17 mouse cellular contexts compared by ENCODE assay signal in the genomic region with DNA sequence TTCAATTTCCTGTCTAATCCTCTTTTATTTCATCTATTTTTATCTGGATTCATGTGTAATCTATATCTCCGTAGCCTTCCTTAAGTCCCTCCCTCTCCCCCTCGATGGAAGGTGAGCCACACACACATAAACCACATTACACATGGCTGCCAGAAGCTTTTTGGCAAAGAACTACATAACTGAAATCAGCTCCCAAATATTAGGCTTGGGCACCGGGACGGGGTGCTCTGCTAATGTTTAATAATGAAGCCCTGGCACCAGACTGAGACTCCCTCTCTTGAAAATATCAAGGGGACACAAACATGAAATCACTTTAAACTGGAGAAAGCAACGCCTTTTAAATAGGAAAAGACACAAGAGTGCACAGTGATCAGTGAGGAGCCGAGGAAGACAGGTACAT. TPM values are rescaled to one million over a fixed set of nuclear protein-coding genes. Genes with fewer than 3 reads are reported as not detected.
DNase-seq lines count a peak whose midpoint lies in the region; ATAC-seq and TF ChIP-seq lines count a peak whose summit lies in the region.
"Had no signal": no experiment of that assay in that cellular context is flagged by ENCODE, and none has a peak within 500 bp of the region (broad histone marks: within the 10 kb centered on the region; RNA-seq: fewer than 3 reads in every experiment).

No protein-coding gene starts in this region.

- no peaks in the 10 kb centered on the region for H3K27me3 ChIP-seq in cerebellum, adult 2 months (ENCODE audit: control insufficient read depth, insufficient read depth, low read length)
- H3K27me3 ChIP-seq in heart, embryonic 14.5 days (ENCODE audit: control insufficient read depth, insufficient read depth, low read length): peaks cover 6% of the 10 kb centered on the region; the same call in 1 of the 2 replicates
- no peaks in the 10 kb centered on the region for H3K27me3 ChIP-seq in hindbrain, embryonic 15.5 days
- H3K27me3 ChIP-seq in neural tube, embryonic 13.5 days: no peaks in the 10 kb centered on the region

- peak overlapping the region; percentile 80 for H3K4me2 ChIP-seq in heart, embryonic 14.5 days (ENCODE audit: low read length)
- H3K4me2 ChIP-seq in hindbrain, embryonic 15.5 days: peak overlapping the region; percentile 64
- peak overlapping the region; percentile 78 for H3K4me2 ChIP-seq in neural tube, embryonic 13.5 days
- H3K4me2 ChIP-seq: embryonic facial prominence, embryonic 13.5 days; intestine, embryonic 15.5 days; limb, embryonic 15.5 days had no signal

- ATAC-seq in cerebellum, adult (ENCODE audit: insufficient number of reproducible peaks, low FRiP score, low TSS enrichment): no peak
- ATAC-seq in heart, embryonic 14.5 days (ENCODE audit: insufficient number of reproducible peaks, insufficient read depth, low FRiP score, low read depth): no peak
- no peak for ATAC-seq in hindbrain, embryonic 15.5 days (ENCODE audit: low FRiP score, low read depth)
- no peak for ATAC-seq in neural tube, embryonic 13.5 days (ENCODE audit: low read depth)
- no peak for ATAC-seq in inflammation-experienced regulatory T-cells, adult 6 months
- ATAC-seq: intestine, embryonic 15.5 days had no signal

- H3K9me3 ChIP-seq in heart, embryonic 14.5 days (ENCODE audit: control insufficient read depth, low read length): no peaks in the 10 kb centered on the region
- H3K9me3 ChIP-seq in hindbrain, embryonic 15.5 days: no peaks in the 10 kb centered on the region
- H3K9me3 ChIP-seq in neural tube, embryonic 13.5 days: no peaks in the 10 kb centered on the region
- H3K9me3 ChIP-seq: embryonic facial prominence, embryonic 13.5 days; intestine, embryonic 15.5 days; limb, embryonic 15.5 days had no signal

- peak overlapping the region; percentile 26 for H3K4me3 ChIP-seq in cerebellum, adult 2 months (replicated peaks; ENCODE audit: insufficient read depth, low read depth, low read length)
- peak overlapping the region in 1 of 2 experiments; percentile 87; a peak in 2 of 4 replicates for H3K4me3 ChIP-seq in heart, embryonic 14.5 days (ENCODE audit: control insufficient read depth in 1 of 2, insufficient read depth in 1 of 2, low read depth in 1 of 2, low read length in 2 of 2)
- H3K4me3 ChIP-seq in hindbrain, embryonic 15.5 days: peak overlapping the region; percentile 97
- H3K4me3 ChIP-seq in neural tube, embryonic 13.5 days: peak overlapping the region; percentile 82
- H3K4me3 ChIP-seq: embryonic facial prominence, embryonic 13.5 days; intestine, embryonic 15.5 days; limb, embryonic 15.5 days had no signal

- peak overlapping the region; percentile 97 for H3K9ac ChIP-seq in heart, embryonic 14.5 days (ENCODE audit: low read length)
- H3K9ac ChIP-seq in hindbrain, embryonic 15.5 days: peak overlapping the region; percentile 94; the same call in 1 of the 2 replicates
- H3K9ac ChIP-seq in neural tube, embryonic 13.5 days: peak overlapping the region; percentile 91
- H3K9ac ChIP-seq: embryonic facial prominence, embryonic 13.5 days; intestine, embryonic 15.5 days; limb, embryonic 15.5 days; lung, embryonic 14.5 days had no signal

- WGBS in cerebellum, adult 2 months: 9% methylated on average over 6 of the region's 6 CpGs
- 49% methylated on average over 6 of the region's 6 CpGs for WGBS in heart, embryonic 14.5 days
- 52% methylated on average over 6 of the region's 6 CpGs for WGBS in hindbrain, embryonic 15.5 days
- 65% methylated on average over 6 of the region's 6 CpGs for WGBS in neural tube, embryonic 13.5 days

- DNase-seq in cerebellum, adult 2 months: peak in 1 of 2 experiments; percentile 43
- DNase-seq in heart, postnatal 36 days: no peak
- DNase-seq in testis, postnatal 10 days (ENCODE audit: low spot score): no peak
- DNase-seq: adrenal gland, postnatal 10 days; kidney, postnatal 25 days; lung, embryonic 14.5 days; spleen, adult 18-20 months had no signal

- no peak for TF ChIP-seq POLR2A in cerebellum, adult 2 months (IDR thresholded peaks at IDR 0.05; ENCODE audit: borderline replicate concordance, insufficient read depth, low read length)

- intact Hi-C loops in heart, postnatal 36 days (cut with DNase I): no loop called here

- no peak for TF ChIP-seq CTCF in cerebellum, adult 2 months (IDR thresholded peaks at IDR 0.05; ENCODE audit: borderline replicate concordance, insufficient read depth, low read depth, low read length)

- no peaks in the 10 kb centered on the region for H3K36me3 ChIP-seq in heart, embryonic 14.5 days (ENCODE audit: control insufficient read depth, insufficient read depth, low read length)
- H3K36me3 ChIP-seq in hindbrain, embryonic 15.5 days: no peaks in the 10 kb centered on the region
- no peaks in the 10 kb centered on the region for H3K36me3 ChIP-seq in neural tube, embryonic 13.5 days
- H3K36me3 ChIP-seq: embryonic facial prominence, embryonic 13.5 days; intestine, embryonic 15.5 days; limb, embryonic 15.5 days had no signal

- no peak overlapping the region for H3K27ac ChIP-seq in cerebellum, adult 2 months (ENCODE audit: insufficient read depth, low read length)
- peak overlapping the region; percentile 55 to 95 for H3K27ac ChIP-seq in heart, embryonic 14.5 days (replicated peaks in 1 of 2; ENCODE audit: control insufficient read depth in 1 of 2, insufficient read depth in 1 of 2, low read depth in 2 of 2, low read length in 2 of 2)
- peak overlapping the region; percentile 98; the same call in 1 of the 2 replicates for H3K27ac ChIP-seq in hindbrain, embryonic 15.5 days (replicated peaks)
- no peak overlapping the region; the same call in 1 of the 2 replicates for H3K27ac ChIP-seq in neural tube, embryonic 13.5 days (replicated peaks)
- H3K27ac ChIP-seq: embryonic facial prominence, embryonic 13.5 days; intestine, embryonic 15.5 days; limb, embryonic 15.5 days had no signal

- peaks cover 34% of the 10 kb centered on the region for H3K4me1 ChIP-seq in cerebellum, adult 2 months (ENCODE audit: control insufficient read depth, insufficient read depth, low read length)
- peaks cover 16 to 39% of the 10 kb centered on the region in 2 experiments for H3K4me1 ChIP-seq in heart, embryonic 14.5 days (ENCODE audit: control insufficient read depth in 2 of 2, insufficient read depth in 2 of 2, low read length in 2 of 2)
- peaks cover 64% of the 10 kb centered on the region for H3K4me1 ChIP-seq in hindbrain, embryonic 15.5 days (replicated peaks)
- H3K4me1 ChIP-seq in neural tube, embryonic 13.5 days (replicated peaks): peaks cover 74% of the 10 kb centered on the region

RNA-seq across cellular contexts. Expression of a gene that starts 16.5 kb away (rescaled TPM):
- not detected in 2 replicates for polyA plus RNA-seq in cerebellum, adult 2 months (2012; rRNA removed)
- 0.28 TPM in 1 of 2 replicates, not detected in the other for polyA plus RNA-seq in heart, embryonic 14.5 days (2014; fragmentation: Nextera tagmentation; extraction: Ambion mirVana)
- not detected for total RNA-seq in heart, postnatal 36 days (2021)
- not detected in 2 replicates for polyA plus RNA-seq in hindbrain, embryonic 15.5 days (2015; fragmentation: Nextera tagmentation; extraction: Ambion mirVana)
- 0.36 TPM in 1 of 2 replicates, not detected in the other for polyA plus RNA-seq in neural tube, embryonic 13.5 days (2015; fragmentation: Nextera tagmentation; extraction: Ambion mirVana)
- not detected for polyA plus RNA-seq in inflammation-experienced regulatory T-cells, adult 6 months (2017; shearing (Covaris generic))
- total RNA-seq: adrenal gland, postnatal 10 days; left cerebral cortex, adult 18-20 months had no signal
- polyA plus RNA-seq: embryonic facial prominence, embryonic 13.5 days; intestine, embryonic 15.5 days; limb, embryonic 15.5 days; lung, embryonic 14.5 days; testis, adult 2 months had no signal

RNA-seq across cellular contexts. Expression of a gene that starts 48.1 kb away (rescaled TPM):
- polyA plus RNA-seq in cerebellum, adult 2 months (2012; rRNA removed): 61.3 and 67.9 TPM in 2 replicates
- polyA plus RNA-seq in heart, embryonic 14.5 days (2014; fragmentation: Nextera tagmentation; extraction: Ambion mirVana): 89.7 and 97.4 TPM in 2 replicates
- total RNA-seq in heart, postnatal 36 days (2021): 10 to 100 TPM; 69.5 to 71.8 TPM
- 51.9 and 55.3 TPM in 2 replicates for polyA plus RNA-seq in hindbrain, embryonic 15.5 days (2015; fragmentation: Nextera tagmentation; extraction: Ambion mirVana)
- 55.6 and 69.1 TPM in 2 replicates for polyA plus RNA-seq in neural tube, embryonic 13.5 days (2015; fragmentation: Nextera tagmentation; extraction: Ambion mirVana)
- 10 to 100 TPM; 43.5 to 56.3 (median 47.6) TPM for polyA plus RNA-seq in inflammation-experienced regulatory T-cells, adult 6 months (2017; shearing (Covaris generic))

Comparison
In these comparisons a context has a peak if more than half of its experiments do, and no peak if none do; other contexts are left out.
1. H3K27ac ChIP-seq: peak in heart, embryonic 14.5 days (2 of 2) and hindbrain, embryonic 15.5 days (single experiment); none in cerebellum, adult 2 months (single experiment) and neural tube, embryonic 13.5 days (single experiment).
2. Peak in every context shown above with its lines, with median percentiles within 50 percentile points of each other: H3K4me2 ChIP-seq and H3K9ac ChIP-seq.